ENCODE assay signal across 1 mouse cellular context in the genomic region with DNA sequence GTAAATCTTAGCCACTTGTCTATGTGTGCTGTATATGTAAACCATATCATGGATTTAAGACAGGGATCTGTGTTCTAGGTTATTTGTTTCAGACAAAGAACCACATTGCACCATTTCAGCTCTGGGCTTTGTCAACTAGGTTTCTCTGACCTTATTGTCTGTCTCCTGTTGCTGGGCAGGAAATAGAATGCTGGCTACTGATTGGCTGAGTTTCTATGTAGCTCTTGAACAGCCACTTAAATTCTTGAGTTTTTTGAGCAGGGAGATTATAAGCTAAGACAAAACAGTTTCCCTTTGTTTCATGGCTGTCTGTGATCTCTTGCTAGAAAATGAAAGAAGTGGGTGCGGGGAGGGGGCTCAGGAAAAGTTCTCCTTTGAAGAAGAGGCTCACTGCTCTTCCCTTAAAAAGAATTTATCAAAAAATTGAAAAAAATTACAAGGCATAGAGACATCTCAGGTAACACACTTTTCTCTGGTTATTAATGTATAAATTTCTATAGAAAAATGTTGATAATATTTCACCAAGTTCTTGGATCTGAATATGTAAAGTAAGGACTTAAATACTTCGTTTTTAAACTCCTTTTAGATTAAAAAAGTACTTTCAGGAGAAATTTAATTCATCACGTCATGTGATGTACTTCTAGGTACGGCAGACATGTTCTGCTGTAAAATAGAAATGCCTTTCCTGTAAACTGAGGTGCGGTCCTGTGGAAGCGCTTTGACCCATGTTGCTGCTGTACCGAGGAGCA.
TF ChIP-seq lines count a peak whose summit lies in the region.

No protein-coding gene starts in this region.

TF ChIP-seq in MEL, 35 proteins besides CTCF, POLR2A, EP300 and RAD21 (continued from another document):
- TF ChIP-seq ZNF384 (IDR thresholded peaks at IDR 0.05; ENCODE audit: low read depth, low read length) (peak; percentile 43; the same call in 1 of the 2 replicates), KAT2A (conservative IDR thresholded peaks at IDR 0.05; ENCODE audit: low read depth, low read length) (0 out of 2 replicates have a peak, but pooled peaks have one; percentile 14), GABPA (IDR thresholded peaks at IDR 0.05; ENCODE audit: low read depth, low read length) (no peak), MXI1 (IDR thresholded peaks at IDR 0.05; ENCODE audit: low read depth, low read length) (no peak), NELFE (IDR thresholded peaks at IDR 0.05; ENCODE audit: low read depth, low read length) (peak; percentile 49; the same call in 1 of the 2 replicates), ZC3H11A (IDR thresholded peaks at IDR 0.05; ENCODE audit: low read depth, low read length) (no peak), HCFC1 (IDR thresholded peaks at IDR 0.05; ENCODE audit: low read depth, low read length) (peak; percentile 34; the same call in 1 of the 2 replicates), NRF1 (IDR thresholded peaks at IDR 0.05; ENCODE audit: insufficient read depth, low read depth, low read length, poor library complexity, severe bottlenecking) (no peak), ZMIZ1 (IDR thresholded peaks at IDR 0.05; ENCODE audit: low read depth, low read length) (peak; percentile 63), TBP (IDR thresholded peaks at IDR 0.05; ENCODE audit: low read depth, low read length) (peak; percentile 94), ELF1 (IDR thresholded peaks at IDR 0.05; ENCODE audit: low read depth, low read length) (0 out of 2 replicates have a peak, but pooled peaks have one; percentile 21), TAL1 (IDR thresholded peaks at IDR 0.05; ENCODE audit: low read length) (no peak)
